Mouse (Mus musculus): Measurements from ENCODE around the gene Hist1h2af. TPM values are rescaled to one million over a fixed set of nuclear protein-coding genes. Genes with fewer than 3 reads are reported as not detected.
"Not testable (repeated sequence)": the region's sequence is repeated elsewhere in the genome, so short reads cannot be mapped to it uniquely, and the experiment has no call there.

Hist1h2af gene
- polyA plus RNA-seq, 1 experiment from 2014 or later, result 10.7 TPM

DNA sequence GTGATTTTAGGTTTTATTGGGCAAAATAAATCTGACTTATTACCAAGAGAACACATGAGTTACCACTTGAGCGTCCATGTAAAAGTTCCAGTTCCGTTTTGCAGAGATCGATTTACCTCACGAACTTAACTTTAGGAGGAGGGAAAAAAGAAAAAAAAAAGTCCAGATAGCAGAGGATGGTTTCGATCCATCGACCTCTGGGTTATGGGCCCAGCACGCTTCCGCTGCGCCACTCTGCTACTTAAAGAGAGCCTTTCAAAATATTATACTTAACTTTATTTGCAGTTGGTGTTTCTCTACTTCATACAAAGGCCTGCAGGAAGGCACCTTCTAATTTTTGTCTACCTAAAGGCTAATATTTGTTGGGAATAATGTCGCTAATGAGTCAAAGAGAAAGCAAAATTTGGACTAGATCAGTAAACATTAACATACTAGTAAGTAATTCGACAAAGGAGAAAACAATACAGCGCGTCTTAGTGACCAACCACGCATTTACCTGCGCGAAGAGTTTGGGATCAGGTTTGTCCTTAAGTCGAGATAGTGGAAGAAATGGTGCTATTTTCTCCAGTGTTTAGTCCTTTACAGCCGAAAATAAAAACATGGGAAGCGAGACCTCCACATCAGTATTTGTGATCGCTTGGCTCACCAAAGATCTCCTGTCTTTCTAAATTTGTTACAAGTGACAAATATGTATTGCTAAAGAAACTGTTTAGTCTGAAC lies 3.4 kb upstream of the Hist1h2af start:
- Histone ChIP-seq H3K9ac (peak overlapping the region; percentile 77), H3K27me3 (no peaks in the 10 kb centered on the region), H3K27ac (peak overlapping the region; percentile 98), H3K9me3 (no peaks in the 10 kb centered on the region), H3K4me1 (peaks cover 36% of the 10 kb centered on the region), H3K36me3 (replicated peaks) (no peaks in the 10 kb centered on the region), H3K4me3 (replicated peaks) (peak overlapping the region; percentile 50), H3K4me2 (peak overlapping the region; percentile 58)
- WGBS, result under 1% methylated on average over 20 of the region's 20 CpGs
- no peak for ATAC-seq (ENCODE audit: low FRiP score)

- WGBS, result under 1% methylated on average over 60 of the region's 70 CpGs
- Histone ChIP-seq H3K4me1 (peaks cover 32% of the 10 kb centered on the region), H3K36me3 (replicated peaks) (no peaks in the 10 kb centered on the region), H3K27ac (peak within 1 kb of the TSS; percentile 98), H3K27me3 (no peaks in the 10 kb centered on the region), H3K9ac (peak within 1 kb of the TSS; percentile 77), H3K4me2 (peak within 1 kb of the TSS; percentile 58), H3K9me3 (no peaks in the 10 kb centered on the region), H3K4me3 (replicated peaks) (peak within 1 kb of the TSS; percentile 50)
- peak; percentile 81 for ATAC-seq (ENCODE audit: low FRiP score)
Observed at GRCm38 (mm10) chr13:23530901-23531875, 2.5 kb upstream of the Hist1h2af start, which contains the start of gene Hist1h4h. Gene Hist1h4h (plus strand): TSS chr13:23531050.

DNA sequence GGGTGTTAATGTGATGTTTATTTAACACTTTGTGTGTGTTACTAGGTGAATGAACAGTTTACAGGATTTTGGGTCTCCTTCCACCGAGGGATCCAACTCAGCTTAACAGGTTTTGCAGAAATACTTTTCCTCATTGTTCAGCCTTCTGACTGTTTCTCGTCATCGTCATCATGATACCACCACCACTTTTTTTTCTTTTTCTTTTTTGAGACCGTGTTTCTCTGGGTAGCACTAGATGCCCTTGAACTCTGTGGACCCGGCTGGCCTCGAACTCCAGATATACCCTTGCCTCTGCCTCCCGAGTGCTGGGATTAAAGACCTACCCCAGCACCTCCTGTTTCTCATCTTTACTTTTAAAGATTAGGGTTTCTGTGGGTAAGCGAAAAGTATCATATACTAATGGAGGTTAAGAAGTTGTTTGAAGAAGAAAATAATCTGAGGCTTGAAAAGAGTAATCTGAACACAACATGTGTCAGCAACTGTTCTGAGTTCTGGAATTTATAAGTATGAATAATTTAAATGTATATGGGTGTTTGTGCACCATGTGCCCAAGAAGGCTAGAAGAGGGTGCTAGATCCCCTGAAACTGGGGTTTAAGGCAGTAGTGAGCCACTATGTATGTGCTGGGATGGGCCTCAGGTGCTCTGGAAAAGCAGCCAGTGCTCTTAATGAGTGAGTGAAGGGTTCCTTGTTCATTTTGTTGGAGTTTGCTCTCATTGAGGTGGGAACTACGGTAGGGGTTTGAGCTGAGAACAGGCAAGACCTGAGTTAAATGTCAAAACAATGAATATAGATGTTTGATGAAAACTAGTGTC lies 1.2 kb upstream of the Hist1h2af start:
- H3K36me3 ChIP-seq (replicated peaks), result no peaks in the 10 kb centered on the region
- 20% methylated on average over 9 of the region's 9 CpGs for WGBS
- H3K9ac ChIP-seq, result peak overlapping the region; percentile 77
- peaks cover 36% of the 10 kb centered on the region for H3K4me1 ChIP-seq
- H3K9me3 ChIP-seq, result no peaks in the 10 kb centered on the region
- H3K4me2 ChIP-seq, result peak overlapping the region; percentile 58
- ATAC-seq (ENCODE audit: low FRiP score), result no peak
- H3K27me3 ChIP-seq, result no peaks in the 10 kb centered on the region
- H3K4me3 ChIP-seq (replicated peaks), result peak overlapping the region; percentile 50
- H3K27ac ChIP-seq, result peak overlapping the region; percentile 98

DNA sequence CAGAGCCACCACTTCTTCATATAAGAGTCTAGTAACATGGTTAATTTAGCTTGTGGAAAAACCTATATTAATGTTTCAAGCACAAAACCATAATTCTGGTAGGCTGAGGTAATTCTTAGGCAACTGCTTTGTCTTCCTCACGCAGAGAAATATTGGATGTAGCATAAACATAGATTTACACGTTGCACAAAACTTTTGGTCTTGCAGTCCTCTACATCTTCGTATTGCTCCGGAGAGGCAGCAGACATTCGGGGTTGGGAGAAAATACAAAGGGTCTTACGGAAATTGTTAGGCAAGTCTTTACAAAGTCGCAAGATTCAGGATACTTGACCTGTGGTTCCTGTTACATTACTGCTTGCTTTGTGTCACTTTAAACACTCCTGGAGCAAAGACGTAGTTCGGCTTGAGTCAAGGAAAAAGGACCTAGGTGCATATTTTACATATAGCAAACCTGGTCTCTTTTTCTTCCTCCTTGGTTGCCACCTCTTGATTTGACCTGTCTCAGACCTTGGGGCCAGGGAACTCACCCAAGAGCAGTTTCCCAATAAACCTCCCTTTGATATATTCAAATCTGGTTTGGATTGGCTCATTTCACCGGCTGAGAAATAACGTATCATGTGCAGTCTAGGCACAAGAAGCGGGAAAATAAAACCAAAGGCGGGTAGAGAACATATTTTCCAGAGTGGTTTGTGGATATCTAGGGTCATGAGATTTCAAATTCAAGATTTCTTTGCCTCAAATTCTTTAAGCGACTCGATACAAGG lies 844 bp downstream of the Hist1h2af start:
- H3K27me3 ChIP-seq, result no peaks in the 10 kb centered on the region
- ATAC-seq (ENCODE audit: low FRiP score), result 0 out of 2 replicates have a peak, but pooled peaks have one; percentile 1
- 0% methylated on average over 15 of the region's 15 CpGs for WGBS
- peak overlapping the region; percentile 58 for H3K4me2 ChIP-seq
- no peaks in the 10 kb centered on the region for H3K9me3 ChIP-seq
- H3K36me3 ChIP-seq (replicated peaks), result no peaks in the 10 kb centered on the region
- peak overlapping the region; percentile 70 for H3K9ac ChIP-seq
- peak overlapping the region; percentile 98 for H3K27ac ChIP-seq
- H3K4me1 ChIP-seq, result peaks cover 30% of the 10 kb centered on the region
- H3K4me3 ChIP-seq (replicated peaks), result peak overlapping the region; percentile 50

- Histone ChIP-seq H3K27ac (peak within 1 kb of the TSS; percentile 98), H3K4me3 (replicated peaks) (peak within 1 kb of the TSS; percentile 50), H3K4me2 (peak within 1 kb of the TSS; percentile 58), H3K9ac (peak within 1 kb of the TSS; percentile 70), H3K4me1 (peaks cover 30% of the 10 kb centered on the region)
- WGBS, result under 1% methylated on average over 48 of the region's 62 CpGs
- H3K27me3 ChIP-seq; H3K9me3 ChIP-seq; H3K36me3 ChIP-seq (replicated peaks): not testable (repeated sequence)
- ATAC-seq (ENCODE audit: low FRiP score), result peak; percentile 90
Observed at GRCm38 (mm10) chr13:23535137-23536075, 1.7 kb downstream of the Hist1h2af start, which contains the start of gene Hist1h3g. Gene Hist1h3g (plus strand): TSS chr13:23535422.

DNA sequence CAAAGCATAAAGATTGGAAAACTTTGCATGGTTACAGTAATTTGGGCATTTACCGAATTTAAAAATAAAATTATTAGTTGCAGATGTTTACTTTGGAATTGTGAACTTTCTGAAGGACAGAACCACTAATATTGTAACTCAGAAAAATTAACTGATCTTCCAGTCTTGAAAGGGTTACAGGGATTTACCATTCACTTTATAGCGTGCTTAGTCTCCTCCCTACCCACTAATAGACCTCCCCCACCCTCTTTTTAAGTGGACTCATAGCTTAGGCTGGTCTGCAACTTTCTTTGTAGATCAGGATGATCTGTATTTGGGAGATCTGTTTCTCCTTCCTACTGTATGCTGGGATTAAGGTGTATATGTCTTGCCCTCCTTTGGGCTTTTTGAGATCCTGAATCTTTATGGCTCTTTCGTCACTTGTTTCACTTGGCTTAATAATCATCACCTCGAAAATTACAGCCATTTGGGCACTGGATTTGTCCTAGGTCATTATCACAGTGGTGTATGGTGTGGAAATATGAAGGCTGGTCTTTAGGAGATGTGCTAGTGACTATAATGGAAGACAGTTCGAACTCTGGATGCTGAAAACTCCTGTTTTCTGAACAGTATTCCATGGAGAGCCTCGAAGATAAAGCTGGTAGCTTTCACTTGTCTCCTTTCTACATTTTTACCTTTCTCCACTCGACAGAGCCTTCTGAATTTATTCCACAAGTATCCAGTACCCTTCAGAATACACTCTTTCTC lies 2.5 kb downstream of the Hist1h2af start:
- peak overlapping the region; percentile 58 for H3K4me2 ChIP-seq
- H3K27me3 ChIP-seq, result no peaks in the 10 kb centered on the region
- H3K4me1 ChIP-seq, result peaks cover 30% of the 10 kb centered on the region
- peak overlapping the region; percentile 63 for H3K9ac ChIP-seq
- WGBS, result 20% methylated on average over 7 of the region's 7 CpGs
- ATAC-seq (ENCODE audit: low FRiP score), result no peak
- H3K4me3 ChIP-seq (replicated peaks), result peak overlapping the region; percentile 50
- H3K36me3 ChIP-seq (replicated peaks), result no peaks in the 10 kb centered on the region
- H3K27ac ChIP-seq, result peak overlapping the region; percentile 77
- no peaks in the 10 kb centered on the region for H3K9me3 ChIP-seq

DNA sequence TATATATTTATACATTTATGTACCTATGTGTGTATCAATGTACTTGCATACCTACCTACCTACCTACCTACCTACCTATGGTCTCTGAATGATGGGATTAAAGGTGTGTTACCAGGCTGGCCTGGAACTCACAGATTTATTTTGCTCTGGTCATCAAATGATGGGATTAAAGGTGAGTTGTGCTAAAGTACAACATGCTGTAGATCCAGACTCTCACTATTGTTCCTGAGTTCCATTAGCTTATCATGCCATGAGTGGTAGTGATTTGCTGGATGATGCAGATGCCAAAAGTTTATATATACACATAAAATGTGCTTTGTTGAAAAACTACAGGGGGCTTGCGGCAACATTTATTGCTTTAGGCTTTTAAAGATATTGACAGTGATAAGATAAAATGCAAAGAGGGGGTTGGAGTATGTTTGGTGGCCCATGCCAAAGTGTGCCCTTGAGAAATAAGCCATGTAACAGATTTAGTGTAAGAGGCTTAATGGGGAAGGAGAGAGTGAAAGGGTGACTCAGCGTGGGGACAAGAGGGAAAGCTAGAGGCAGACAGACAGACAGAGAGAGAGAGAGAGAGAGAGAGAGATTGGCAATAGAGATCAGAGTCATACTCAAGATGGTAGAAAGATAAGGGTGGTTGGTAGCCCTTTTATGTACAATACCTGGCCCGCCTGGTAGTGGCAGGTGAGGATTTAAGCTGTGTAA lies 3.5 kb downstream of the Hist1h2af start:
- H3K9ac ChIP-seq, result peak overlapping the region; percentile 63; the same call in 1 of the 2 replicates
- H3K4me1 ChIP-seq, result peaks cover 31% of the 10 kb centered on the region
- WGBS, result 77% methylated on average over 3 of the region's 3 CpGs
- H3K27ac ChIP-seq, result 0 out of 2 replicates have a peak overlapping the region, but pooled peaks have one; percentile 58
- ATAC-seq (ENCODE audit: low FRiP score), result no peak
- no peaks in the 10 kb centered on the region for H3K9me3 ChIP-seq
- peak overlapping the region; percentile 58 for H3K4me2 ChIP-seq
- no peaks in the 10 kb centered on the region for H3K27me3 ChIP-seq
- H3K4me3 ChIP-seq (replicated peaks), result peak overlapping the region; percentile 50
- H3K36me3 ChIP-seq (replicated peaks), result no peaks in the 10 kb centered on the region

- 81% methylated on average over 5 of the region's 5 CpGs for WGBS
- H3K4me2 ChIP-seq, result no peak overlapping the region
- 0 out of 2 replicates have a peak overlapping the region, but pooled peaks have one; percentile 19 for H3K27ac ChIP-seq
- H3K27me3 ChIP-seq, result no peaks in the 10 kb centered on the region
- H3K9me3 ChIP-seq, result no peaks in the 10 kb centered on the region
- no peak for ATAC-seq (ENCODE audit: low FRiP score)
- no peak overlapping the region for H3K4me3 ChIP-seq (replicated peaks)
- no peaks in the 10 kb centered on the region for H3K36me3 ChIP-seq (replicated peaks)
- no peak overlapping the region for H3K9ac ChIP-seq
- peaks cover 27% of the 10 kb centered on the region for H3K4me1 ChIP-seq
Observed at GRCm38 (mm10) chr13:23538249-23538648, 4.5 kb downstream of the Hist1h2af start.

GRCm38 (mm10) chr13:23539821-23540220 lies 6.1 kb downstream of the Hist1h2af start:
- not testable (repeated sequence) for H3K27ac ChIP-seq; H3K4me2 ChIP-seq; H3K4me3 ChIP-seq (replicated peaks); H3K27me3 ChIP-seq; ATAC-seq (ENCODE audit: low FRiP score); H3K36me3 ChIP-seq (replicated peaks); H3K9ac ChIP-seq; H3K9me3 ChIP-seq
- 70% methylated on average over 1 of the region's 1 CpGs for WGBS
- H3K4me1 ChIP-seq, result peaks cover 21% of the 10 kb centered on the region

Data from forebrain, embryonic 12.5 days (tissue).